ENCODE assay signal across 8 mouse cellular contexts in genomic region chr9:84110616-84111015, GRCm38 (mm10).
DNase-seq lines count a peak whose midpoint lies in the region; ATAC-seq lines count a peak whose summit lies in the region.

No protein-coding gene starts in this region.

- H3K27ac ChIP-seq in hindbrain, embryonic 10.5 days = peak overlapping the region; percentile 73
- no peak overlapping the region for H3K27ac ChIP-seq in hindbrain, embryonic 11.5 days (ENCODE audit: low read depth, low read length)
- no peak overlapping the region for H3K27ac ChIP-seq in forebrain, embryonic 13.5 days
- peak overlapping the region; percentile 27; the same call in 1 of the 2 replicates for H3K27ac ChIP-seq in midbrain, embryonic 11.5 days (ENCODE audit: low read depth, low read length)

- H3K36me3 ChIP-seq in hindbrain, embryonic 10.5 days = no peaks in the 10 kb centered on the region
- H3K36me3 ChIP-seq in hindbrain, embryonic 11.5 days (ENCODE audit: control insufficient read depth, insufficient read depth, low read length) = no peaks in the 10 kb centered on the region
- no peaks in the 10 kb centered on the region for H3K36me3 ChIP-seq in forebrain, embryonic 13.5 days (ENCODE audit: poor library complexity, severe bottlenecking)
- H3K36me3 ChIP-seq in midbrain, embryonic 11.5 days (ENCODE audit: control insufficient read depth, insufficient read depth, low read length) = no peaks in the 10 kb centered on the region

- H3K9ac ChIP-seq in hindbrain, embryonic 11.5 days (ENCODE audit: low read depth, low read length) = no peak overlapping the region
- 0 out of 2 replicates have a peak overlapping the region, but pooled peaks have one; percentile 0 for H3K9ac ChIP-seq in forebrain, embryonic 13.5 days
- no peak overlapping the region for H3K9ac ChIP-seq in midbrain, embryonic 11.5 days (ENCODE audit: low read length)

- no peak for DNase-seq in hindbrain, embryonic 10.5 days (ENCODE audit: low spot score)
- no peak for DNase-seq in hindbrain, embryonic 11.5 days (ENCODE audit: low spot score)
- DNase-seq in embryo, embryonic 11 days = peak; percentile 24
- no peak for DNase-seq in midbrain, embryonic 11.5 days (ENCODE audit: low spot score, missing footprints)
- no peak for DNase-seq in spleen, postnatal 4 days (ENCODE audit: low spot score in 2 of 2)
- no peak for DNase-seq in thymus, postnatal 36 days

- ATAC-seq in hindbrain, embryonic 11.5 days (ENCODE audit: low FRiP score) = no peak
- ATAC-seq in forebrain, embryonic 13.5 days = peak; percentile 39; the same call in 1 of the 2 replicates
- peak; percentile 29 for ATAC-seq in midbrain, embryonic 11.5 days (ENCODE audit: low FRiP score)
- no peak for ATAC-seq in granulocyte monocyte progenitor cell, adult 5-6 weeks (replicated peaks; ENCODE audit: poor library complexity, severe bottlenecking)

- peaks cover 37% of the 10 kb centered on the region for H3K4me1 ChIP-seq in hindbrain, embryonic 10.5 days (replicated peaks)
- H3K4me1 ChIP-seq in hindbrain, embryonic 11.5 days (replicated peaks; ENCODE audit: control insufficient read depth, insufficient read depth, low read length) = no peaks in the 10 kb centered on the region; the same call in 1 of the 2 replicates
- peaks cover 20% of the 10 kb centered on the region for H3K4me1 ChIP-seq in forebrain, embryonic 13.5 days
- peaks cover 16% of the 10 kb centered on the region for H3K4me1 ChIP-seq in midbrain, embryonic 11.5 days (ENCODE audit: control insufficient read depth, insufficient read depth, low read length)

- WGBS in hindbrain, embryonic 10.5 days = 66% methylated on average over 11 of the region's 11 CpGs
- 51% methylated on average over 11 of the region's 11 CpGs for WGBS in hindbrain, embryonic 11.5 days
- WGBS in forebrain, embryonic 13.5 days = 23% methylated on average over 11 of the region's 11 CpGs
- 56% methylated on average over 11 of the region's 11 CpGs for WGBS in midbrain, embryonic 11.5 days

- no peak overlapping the region for H3K4me3 ChIP-seq in hindbrain, embryonic 10.5 days
- no peak overlapping the region for H3K4me3 ChIP-seq in hindbrain, embryonic 11.5 days (ENCODE audit: low read depth, low read length)
- no peak overlapping the region for H3K4me3 ChIP-seq in forebrain, embryonic 13.5 days
- no peak overlapping the region for H3K4me3 ChIP-seq in midbrain, embryonic 11.5 days (ENCODE audit: low read depth, low read length)

- H3K9me3 ChIP-seq in hindbrain, embryonic 10.5 days = no peaks in the 10 kb centered on the region
- H3K9me3 ChIP-seq in hindbrain, embryonic 11.5 days (ENCODE audit: control insufficient read depth, low read length) = no peaks in the 10 kb centered on the region
- H3K9me3 ChIP-seq in forebrain, embryonic 13.5 days (replicated peaks) = no peaks in the 10 kb centered on the region
- no peaks in the 10 kb centered on the region for H3K9me3 ChIP-seq in midbrain, embryonic 11.5 days (ENCODE audit: control insufficient read depth, low read length)

- H3K4me2 ChIP-seq in hindbrain, embryonic 11.5 days (replicated peaks; ENCODE audit: low read depth, low read length) = no peak overlapping the region
- peak overlapping the region; percentile 38 for H3K4me2 ChIP-seq in forebrain, embryonic 13.5 days
- H3K4me2 ChIP-seq in midbrain, embryonic 11.5 days = no peak overlapping the region

- H3K27me3 ChIP-seq in hindbrain, embryonic 10.5 days (ENCODE audit: insufficient read depth, poor library complexity, severe bottlenecking) = no peaks in the 10 kb centered on the region
- H3K27me3 ChIP-seq in hindbrain, embryonic 11.5 days (ENCODE audit: control insufficient read depth, insufficient read depth, low read length) = no peaks in the 10 kb centered on the region
- no peaks in the 10 kb centered on the region for H3K27me3 ChIP-seq in forebrain, embryonic 13.5 days
- no peaks in the 10 kb centered on the region for H3K27me3 ChIP-seq in midbrain, embryonic 11.5 days (ENCODE audit: control insufficient read depth, insufficient read depth, low read length)

Comparison
In these comparisons a context has a peak if more than half of its experiments do, and no peak if none do; other contexts are left out.
1. H3K27ac ChIP-seq: peak in hindbrain, embryonic 10.5 days (single experiment) and midbrain, embryonic 11.5 days (single experiment); none in hindbrain, embryonic 11.5 days (single experiment) and forebrain, embryonic 13.5 days (single experiment).
2. ATAC-seq: peak in forebrain, embryonic 13.5 days (single experiment) and midbrain, embryonic 11.5 days (single experiment); none in hindbrain, embryonic 11.5 days (single experiment) and granulocyte monocyte progenitor cell, adult 5-6 weeks (single experiment).